Mouse (Mus musculus): ENCODE measurements around the gene Cnih2.

Gene Cnih2

DNA sequence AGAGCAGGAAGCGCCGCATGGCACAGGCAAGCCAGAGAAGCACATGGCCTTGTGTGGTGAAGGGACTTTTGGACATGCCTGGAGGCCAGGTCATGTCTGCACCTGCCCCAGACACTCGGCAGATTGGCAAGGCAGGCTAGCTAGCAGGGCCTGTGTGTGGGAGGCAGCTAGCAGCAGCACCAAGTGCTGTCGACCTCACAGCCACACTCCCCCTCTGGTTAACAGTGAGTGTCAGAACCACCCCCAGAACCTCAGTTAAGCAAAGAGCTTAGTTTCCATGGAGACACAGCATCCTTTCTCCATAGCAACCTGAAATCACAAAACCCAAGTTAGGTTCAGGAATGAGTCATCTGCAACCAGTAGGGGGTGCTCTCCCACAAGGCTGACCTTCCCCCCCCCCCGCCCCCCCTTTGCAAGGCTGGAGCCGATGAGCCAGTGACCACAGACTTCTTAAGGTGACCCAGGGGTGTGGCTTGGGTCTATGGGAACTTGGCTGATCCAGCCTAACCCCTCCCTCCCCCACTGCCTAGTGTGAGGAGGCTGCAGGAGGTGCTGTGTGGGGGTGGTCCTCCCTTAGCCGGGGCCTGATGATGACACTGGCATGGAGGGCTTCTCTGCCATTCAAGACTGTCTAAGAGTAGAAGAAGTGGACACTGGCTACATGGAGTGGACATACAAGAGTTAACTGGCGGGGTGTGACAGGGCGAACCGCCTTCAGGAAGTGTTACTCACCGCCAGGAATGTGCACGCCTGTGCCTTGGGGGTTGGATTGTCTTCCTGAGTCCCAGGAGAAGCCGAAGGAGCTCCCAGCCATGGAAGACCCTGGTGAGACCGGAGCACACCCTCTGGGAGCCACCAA lies 48.0 kb downstream of the Cnih2 start, which contains the start of gene Rin1:
Rin1 (plus strand) TSS at position 435 of the 859 bp plus-strand sequence.
- no peak for ATAC-seq (ENCODE audit: insufficient number of reproducible peaks, low FRiP score, low TSS enrichment)

DNA sequence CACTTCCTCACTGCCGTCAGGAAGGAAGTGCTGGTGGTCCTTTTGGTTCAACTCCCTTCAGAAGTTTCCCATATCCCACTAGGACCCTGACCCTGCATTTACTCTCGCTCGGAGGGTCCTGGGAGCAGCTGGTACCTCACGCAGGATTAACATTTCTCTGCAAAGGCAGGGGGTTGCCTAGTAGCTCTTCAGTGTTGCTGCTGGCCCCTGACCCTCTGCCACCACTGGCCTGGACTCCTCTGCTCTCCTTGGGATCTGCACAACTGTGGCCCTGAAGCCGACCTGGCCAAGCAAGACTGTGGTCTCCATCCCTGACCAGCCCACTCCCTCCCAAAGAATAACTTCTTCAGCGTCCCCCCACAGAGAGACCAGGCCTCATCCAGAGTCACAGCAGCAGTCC lies 49.0 kb downstream of the Cnih2 start:
- ATAC-seq (ENCODE audit: insufficient number of reproducible peaks, low FRiP score, low TSS enrichment), result no peak

DNA sequence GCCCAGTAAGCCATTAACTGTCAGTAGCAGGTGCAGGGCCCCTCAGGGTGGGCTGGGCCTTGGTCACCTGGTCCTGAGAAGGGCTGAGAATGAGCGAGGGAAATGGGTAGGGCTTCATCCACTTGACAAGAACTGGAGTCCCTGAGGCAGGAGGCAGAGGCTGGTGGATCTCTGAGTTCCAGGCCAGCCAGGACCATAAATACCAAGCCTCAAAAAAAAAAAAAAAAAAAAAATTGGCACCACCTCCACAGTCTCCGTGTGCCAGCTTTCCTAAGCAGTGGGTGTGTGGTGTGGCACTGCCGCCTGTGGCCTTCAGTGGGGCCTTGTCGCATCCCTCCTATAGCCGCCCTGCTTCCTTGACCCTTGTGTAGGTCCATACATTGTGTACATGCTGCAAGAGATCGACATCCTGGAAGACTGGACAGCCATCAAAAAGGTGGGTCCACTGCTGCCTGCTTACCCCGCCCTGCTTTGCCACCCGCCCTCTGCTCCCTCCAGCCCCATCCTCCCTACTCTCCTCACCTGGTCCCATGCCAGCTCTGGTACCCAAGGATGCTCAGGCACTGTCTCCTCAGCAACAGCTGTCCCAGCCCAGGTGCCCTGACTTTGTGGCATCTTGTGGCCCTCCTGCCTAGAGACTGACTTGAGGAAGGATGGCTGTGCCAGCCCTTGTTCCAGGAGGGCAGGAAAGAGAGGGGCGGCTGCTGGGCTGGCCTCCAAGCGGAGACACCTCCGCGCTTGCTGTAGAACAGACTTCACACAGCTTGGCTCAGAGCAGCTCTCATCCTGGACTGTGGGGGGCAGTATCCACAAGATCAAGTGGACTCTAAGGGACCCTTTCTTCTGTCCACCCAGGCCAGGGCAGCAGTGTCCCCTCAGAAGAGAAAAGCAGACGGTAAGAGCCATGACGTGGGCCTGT lies 49.9 kb downstream of the Cnih2 start:
- no peak for ATAC-seq (ENCODE audit: insufficient number of reproducible peaks, low FRiP score, low TSS enrichment)

DNA sequence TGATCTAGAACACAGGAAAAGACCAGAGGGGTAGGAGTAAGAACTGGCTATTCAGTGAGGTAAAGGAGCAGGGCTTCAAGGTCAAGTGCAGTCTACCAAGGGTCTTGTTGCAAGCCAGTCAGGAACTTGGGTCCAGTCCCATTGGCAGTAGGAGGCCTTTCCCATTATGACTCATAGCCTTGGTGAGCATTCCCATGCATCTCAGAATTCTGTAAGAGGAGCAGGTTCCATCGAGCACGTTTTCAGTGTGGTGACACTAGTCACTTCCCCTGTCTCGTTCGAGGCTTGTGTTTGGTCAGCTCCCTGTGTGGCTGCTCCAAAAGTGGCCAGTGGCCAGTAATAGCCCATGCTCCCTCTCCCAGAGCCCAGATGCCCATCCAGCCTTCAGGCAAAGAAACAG lies 52.8 kb downstream of the Cnih2 start:
- ATAC-seq (ENCODE audit: insufficient number of reproducible peaks, low FRiP score, low TSS enrichment), result no peak

Measured in cerebellum, adult (tissue).